Mouse (Mus musculus): ENCODE results near the gene Tshz3.

Tshz3 gene

DNA sequence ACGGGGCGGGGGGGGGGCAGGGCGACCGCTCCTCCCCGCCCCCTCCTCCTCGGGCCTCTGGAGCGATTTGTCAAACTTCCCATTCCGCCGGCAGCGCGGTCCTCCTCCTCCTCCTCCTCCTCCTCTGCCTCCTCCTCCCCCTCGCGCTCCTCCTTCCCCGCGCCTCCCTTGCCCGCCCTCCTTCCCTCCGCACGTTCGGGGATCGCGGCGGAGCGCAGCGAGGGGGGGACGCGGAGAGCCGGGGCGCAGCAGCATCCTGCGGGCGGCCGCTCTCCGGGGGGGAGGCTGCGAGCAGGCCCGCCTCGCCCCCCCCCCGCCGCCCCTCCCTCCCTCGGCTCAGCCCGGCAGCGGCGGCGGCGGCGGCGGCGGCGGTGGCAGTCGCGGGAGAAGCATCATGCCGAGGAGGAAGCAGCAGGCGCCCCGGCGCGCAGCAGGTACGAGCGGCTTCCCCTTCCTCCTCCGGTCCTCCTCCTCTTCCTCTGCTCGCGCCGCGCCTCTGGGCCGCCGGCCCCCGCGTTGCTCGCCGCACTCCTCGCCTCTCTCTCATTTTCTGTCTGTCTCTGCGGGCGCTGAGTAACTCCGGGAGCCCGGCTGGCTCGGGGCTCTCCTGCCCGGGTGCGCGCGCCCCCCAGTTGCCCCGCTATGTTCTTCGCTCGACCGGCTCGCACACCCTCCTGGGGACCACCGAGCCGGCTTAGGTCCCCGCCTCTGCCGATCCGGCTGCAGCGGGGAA lies at the start of gene Tshz3:
TSS of gene Tshz3 (plus strand) at position 263 of the 733 bp plus-strand sequence.
- no peak for DNase-seq (ENCODE audit: low read depth in 2 of 2, low spot score in 2 of 2)

DNA sequence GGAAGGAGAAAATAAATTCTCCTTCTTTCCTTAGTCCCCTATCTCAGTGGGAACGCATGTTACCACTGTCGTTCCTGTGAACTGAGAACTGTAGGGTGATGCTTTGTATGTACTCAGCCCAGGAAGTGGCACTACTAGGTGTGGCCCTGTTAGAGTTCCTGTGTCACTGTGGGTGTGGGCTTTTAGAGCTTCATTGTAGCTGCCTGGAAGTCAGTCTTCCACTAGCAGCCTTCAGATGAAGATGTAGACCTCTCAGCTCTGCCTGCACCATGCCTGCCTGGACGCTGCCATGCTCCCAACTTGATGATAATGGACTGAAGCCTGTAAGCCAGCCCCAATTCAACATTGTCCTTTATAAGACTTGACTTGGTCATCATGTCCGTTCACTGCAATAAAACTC lies 42.0 kb upstream of the Tshz3 start:
- no peak for DNase-seq (ENCODE audit: low read depth in 2 of 2, low spot score in 2 of 2)

DNA sequence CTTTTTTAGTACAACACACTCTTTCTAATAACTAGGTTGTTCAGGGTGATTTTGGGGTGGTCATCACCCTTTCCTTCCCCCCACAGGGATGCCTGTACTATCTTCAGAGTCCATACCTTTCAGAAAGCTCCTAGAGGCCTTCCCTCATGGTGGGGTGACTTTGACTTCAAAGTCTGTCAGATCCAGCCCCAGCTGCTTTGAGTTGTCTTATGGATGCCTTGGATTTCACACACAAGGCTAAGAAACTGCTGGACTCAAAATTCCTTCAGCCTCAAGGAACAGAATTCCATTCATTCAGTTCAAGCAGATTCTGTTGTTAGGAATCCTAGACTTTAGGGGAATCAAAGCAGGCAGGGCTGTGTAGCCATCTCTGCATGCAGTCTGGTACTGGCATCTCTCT lies 41.5 kb upstream of the Tshz3 start:
- no peak for DNase-seq (ENCODE audit: low read depth in 2 of 2, low spot score in 2 of 2)

DNA sequence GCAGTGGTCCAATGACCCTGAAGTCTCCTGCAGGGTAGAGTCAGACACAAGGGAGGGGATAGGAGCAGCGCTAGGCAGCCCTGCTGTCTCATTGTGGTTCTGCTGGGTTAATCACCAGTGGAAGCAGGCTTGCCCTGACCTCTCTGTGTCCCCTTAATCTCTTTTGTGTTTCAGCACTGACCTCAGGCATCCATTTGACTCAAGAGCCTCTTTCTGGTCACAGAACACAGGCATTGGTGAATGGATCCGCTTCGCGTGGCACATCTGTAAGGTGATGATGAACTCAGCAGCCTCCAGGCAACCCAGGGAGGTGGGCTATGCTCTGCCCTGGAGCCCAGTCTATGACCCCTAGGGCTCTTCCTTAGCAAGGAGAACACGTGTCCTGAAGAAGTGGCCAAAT lies 39.6 kb upstream of the Tshz3 start:
- DNase-seq (ENCODE audit: low read depth in 2 of 2, low spot score in 2 of 2): no peak

DNA sequence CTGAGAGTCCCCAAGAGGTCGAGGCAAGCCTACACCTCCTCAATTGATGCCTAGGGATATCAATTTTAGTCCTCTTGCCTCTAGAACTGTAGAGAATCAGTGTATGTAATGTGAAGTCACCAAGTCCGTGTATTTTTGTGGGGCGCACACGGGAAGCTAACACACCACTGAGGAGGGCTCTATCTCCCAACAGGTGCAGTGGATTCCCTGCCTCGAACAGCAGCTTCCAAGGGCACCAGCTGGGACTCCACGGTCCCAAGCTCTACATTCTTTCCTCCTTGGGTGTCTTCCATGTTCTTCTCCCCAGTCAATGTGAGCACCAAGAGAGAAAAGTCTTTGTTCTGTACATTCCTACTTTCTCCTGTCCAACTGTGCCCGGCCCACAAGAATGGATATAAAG lies 38.7 kb upstream of the Tshz3 start:
- DNase-seq (ENCODE audit: low read depth in 2 of 2, low spot score in 2 of 2): no peak

DNA sequence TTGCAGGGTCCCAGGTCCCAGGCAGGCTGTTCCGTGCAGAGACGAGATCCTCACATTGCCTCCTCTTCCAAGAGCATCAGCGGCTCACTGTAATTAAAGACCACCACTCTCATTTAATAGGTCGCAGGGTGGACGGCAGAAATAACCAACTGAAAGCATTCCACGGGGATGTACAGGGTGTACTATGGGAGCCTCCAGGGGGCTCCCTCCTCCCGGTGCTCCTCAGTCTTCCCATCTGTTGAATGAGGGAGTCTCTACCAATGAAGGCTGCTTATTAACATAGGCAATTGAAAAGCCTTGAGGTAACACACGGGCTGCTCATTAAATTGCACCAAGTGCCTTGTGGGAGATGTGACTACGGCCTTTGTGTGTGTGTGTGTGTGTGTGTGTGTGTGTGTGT lies 37.3 kb upstream of the Tshz3 start:
- no peak for DNase-seq (ENCODE audit: low read depth in 2 of 2, low spot score in 2 of 2)

DNA sequence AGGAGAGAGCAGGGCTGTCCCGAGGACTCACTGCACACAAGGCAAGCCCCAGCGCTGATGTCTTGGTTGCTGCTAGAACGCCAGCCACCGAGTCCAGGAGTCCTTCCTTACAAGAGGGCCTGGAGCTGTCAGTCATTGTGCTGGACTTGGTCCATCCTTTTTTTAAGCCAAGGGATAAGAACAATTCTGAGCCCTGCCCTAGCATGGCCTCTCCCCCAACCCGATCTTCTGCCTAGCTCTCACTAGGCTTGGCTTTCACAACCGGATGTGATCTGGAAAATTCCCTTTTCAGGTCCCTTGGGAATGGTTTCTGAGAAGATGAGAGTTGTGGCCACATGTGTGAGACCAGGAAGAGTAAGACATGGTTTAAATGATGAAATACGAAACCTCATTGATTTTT lies 34.5 kb upstream of the Tshz3 start:
- no peak for DNase-seq (ENCODE audit: low read depth in 2 of 2, low spot score in 2 of 2)

DNA sequence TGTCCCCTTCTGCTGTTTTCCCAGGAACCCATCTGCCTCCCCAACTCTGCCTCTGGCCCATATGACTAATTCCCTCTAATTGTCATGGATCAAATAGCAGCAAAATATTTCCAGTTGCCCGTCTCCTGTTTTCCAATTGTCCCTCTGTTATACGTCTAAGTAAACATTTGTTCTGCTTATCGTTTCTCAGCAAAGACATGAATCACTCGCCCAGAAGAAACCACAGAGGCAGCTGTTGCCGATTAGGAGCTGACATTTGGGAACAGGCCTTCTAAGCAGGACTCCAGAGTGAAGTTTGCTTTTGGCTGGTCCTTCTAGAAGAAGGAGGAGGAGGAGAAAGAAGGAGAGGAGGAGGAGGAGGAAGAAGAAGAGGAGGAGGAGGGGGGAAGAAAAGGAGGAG lies 30.2 kb upstream of the Tshz3 start:
- no peak for DNase-seq (ENCODE audit: low read depth in 2 of 2, low spot score in 2 of 2)

DNA sequence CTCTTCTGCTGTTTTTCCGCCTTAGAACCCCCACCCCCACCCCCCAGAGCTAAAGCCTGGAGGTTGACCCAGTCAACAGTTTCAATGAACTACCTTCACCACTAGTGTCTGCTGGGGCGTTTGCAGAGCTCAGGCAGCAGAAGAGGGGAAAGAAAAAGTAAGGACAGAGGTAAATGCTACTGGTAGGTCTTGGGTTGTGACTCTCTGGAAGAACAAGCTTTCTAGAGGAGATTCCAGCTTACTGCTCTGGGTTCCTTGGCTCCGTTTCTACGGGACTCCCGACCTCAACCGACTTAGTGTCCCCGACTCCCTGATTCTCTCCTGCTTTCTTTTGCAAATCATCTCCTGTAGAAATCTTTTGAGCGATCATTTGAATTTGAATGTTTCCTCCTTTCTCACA lies 19.9 kb upstream of the Tshz3 start:
- no peak for DNase-seq (ENCODE audit: low read depth in 2 of 2, low spot score in 2 of 2)

DNA sequence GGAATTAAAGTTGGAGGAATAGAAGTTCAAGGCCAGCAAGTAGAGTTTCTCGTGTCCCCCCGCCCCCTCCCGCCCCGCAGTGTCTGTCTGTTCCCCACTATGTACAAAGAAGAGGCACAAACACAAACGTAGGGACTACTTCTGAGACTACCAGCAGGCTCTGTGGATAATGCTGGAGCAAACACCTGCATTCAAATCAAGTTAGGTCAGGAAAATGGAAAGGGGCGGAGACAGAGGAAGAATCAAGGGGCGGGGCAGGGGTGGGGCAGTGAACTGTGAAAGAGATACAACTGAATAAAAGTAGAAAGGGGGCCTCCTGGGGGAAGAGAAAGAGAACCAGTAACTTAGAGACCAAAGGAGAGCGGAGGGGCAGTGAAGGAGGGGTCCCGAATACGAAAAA lies 19.4 kb upstream of the Tshz3 start:
- DNase-seq (ENCODE audit: low read depth in 2 of 2, low spot score in 2 of 2): no peak

DNA sequence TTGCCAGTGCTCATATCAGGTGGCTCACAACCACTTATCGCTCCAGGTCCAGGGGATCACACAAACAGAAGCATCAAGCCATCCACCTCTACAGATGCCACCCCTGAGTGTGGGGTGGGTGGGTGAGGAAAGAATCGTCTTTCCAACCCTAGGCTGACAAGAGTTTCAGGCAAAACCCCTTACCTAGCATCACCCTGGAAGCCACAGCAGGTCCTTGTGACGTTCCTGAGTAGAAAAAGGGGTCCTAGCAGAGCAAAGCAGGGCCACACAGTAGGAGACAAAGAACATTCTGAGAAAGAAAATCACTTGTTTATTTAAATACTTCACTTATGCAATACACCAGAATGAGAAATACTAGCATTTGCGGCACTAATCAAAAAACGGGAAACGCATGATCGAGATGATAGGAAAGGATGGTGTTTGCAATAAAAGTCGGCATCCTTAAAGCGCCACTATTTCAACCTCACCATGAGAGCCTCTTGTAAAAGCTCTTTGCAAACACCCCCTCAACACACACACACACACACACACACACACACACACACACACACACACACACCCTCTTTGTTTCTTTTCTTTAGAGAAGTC lies 18.8 kb upstream of the Tshz3 start:
- no peak for DNase-seq (ENCODE audit: low read depth in 2 of 2, low spot score in 2 of 2)

DNA sequence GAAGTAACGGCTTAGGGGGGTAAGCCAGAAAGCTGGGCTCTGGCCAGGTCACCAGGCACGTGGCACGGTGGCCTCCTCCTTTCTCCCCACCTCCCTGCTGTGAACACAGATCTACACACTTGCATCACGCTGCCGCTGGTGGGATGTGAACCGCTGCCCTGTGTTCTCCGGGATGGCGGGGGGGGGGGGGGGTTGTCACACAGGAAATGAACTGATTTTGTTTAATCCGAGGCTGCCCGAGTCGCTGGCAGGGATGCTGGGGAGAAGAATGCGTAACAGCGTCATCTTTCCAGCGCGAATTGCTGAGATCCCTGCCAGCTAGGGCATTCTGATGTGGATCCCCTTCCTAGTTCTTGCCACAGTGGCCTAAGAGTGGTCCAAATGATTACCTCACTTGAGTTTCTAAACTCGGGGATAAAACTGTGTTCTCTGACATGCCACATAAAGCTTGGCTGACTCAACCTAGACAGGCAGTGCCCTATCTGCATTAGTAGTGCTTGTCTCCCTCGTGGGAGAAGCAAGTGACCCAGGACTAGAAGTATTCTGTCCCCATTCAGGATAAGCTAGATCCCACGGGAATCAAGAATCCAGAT lies 18.0 kb upstream of the Tshz3 start:
- DNase-seq (ENCODE audit: low read depth in 2 of 2, low spot score in 2 of 2): no peak

DNA sequence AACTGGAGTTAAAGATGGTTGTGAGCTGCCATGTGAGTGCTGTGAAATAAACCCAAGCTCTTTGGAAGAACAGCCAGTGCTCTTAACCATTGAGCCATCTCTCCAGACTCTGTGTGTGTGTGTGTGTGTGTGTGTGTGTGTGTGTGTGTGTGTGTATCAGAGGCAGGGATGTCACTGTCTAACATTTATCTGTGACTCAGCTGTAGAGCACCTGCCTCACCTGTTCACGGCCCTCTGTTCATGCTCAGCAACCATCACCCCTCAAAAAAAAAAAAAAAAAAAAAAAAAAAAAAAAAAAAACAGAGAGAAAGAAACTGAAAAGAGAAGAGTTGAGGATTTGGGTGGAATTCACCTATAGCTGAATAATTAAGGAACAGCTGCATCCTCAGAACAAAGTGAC lies 10.4 kb upstream of the Tshz3 start:
- DNase-seq (ENCODE audit: low read depth in 2 of 2, low spot score in 2 of 2): no peak

DNA sequence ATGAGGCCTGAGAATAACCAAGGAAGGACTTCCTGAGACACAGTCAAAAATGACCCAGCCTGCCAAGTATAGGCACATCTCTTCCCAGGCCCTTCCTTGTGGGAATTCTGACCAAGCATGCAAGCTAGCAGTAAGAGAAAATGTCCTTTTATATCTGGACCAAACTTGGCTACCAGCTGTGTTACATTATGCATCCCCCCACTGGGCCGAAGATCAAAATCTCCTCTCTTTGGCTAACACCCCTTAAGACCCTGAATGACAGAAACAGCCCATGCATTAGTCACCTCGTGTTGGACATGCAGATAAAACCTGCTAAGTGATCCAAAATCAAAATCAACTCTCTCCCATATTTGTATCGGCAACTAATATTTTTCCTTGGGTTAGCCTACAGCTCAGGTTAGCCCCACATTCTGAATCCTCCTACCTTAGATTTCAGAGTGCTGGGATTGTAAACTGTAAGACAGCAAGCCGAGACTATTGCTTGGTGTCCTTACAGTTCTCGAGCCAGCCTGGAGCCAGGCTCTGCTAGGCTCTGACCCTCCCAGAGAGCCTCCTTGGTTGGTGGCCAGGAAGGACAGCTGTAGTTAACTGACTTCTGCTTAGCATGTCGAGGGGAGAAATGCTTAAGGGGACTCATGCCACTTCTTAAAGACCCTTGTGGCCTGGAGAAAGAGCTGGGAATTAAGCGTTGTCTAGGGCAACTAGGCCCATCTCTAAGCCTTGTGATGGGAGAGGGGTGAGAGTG lies 8.7 kb upstream of the Tshz3 start:
- DNase-seq (ENCODE audit: low read depth in 2 of 2, low spot score in 2 of 2): no peak

DNA sequence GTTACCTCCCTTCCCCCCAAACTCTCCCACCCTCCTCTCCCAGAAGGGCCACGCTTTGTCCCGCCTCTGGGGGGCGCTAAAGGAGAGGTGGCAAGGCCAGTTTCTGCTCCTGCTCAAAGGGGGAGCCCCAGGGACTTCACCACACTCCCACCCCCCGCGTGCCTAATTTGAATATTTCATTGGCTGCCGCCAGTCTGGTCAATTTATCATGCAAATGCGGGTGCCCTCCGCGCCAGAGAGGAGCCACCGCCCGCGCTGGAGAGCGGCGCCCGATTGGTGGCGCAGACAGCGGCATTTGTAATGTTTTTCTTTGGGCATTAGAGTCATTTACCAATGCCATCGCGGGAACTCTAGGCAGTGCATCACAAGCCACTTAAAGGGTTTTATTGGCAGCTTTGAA lies 7.4 kb upstream of the Tshz3 start:
- no peak for DNase-seq (ENCODE audit: low read depth in 2 of 2, low spot score in 2 of 2)

DNA sequence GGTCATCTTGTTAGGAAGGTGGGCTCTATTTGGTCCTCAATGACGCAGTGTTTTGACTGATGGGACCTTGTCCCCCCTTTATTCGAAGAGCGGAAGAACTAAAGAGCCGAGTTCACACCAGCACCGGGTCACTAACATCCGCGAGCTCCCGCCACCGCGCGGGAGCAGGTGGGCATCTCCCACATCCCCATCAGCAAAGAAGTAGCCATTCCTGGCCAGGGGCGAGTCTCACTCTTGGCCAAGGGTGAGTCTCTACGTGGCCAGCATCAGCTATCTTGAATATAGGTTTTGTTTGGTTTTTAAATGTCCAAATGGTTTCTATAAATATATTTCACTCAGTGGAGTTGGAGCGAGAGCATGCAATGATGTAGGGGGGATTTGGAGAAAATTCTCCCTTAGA lies 6.3 kb upstream of the Tshz3 start:
- DNase-seq (ENCODE audit: low read depth in 2 of 2, low spot score in 2 of 2): no peak

DNA sequence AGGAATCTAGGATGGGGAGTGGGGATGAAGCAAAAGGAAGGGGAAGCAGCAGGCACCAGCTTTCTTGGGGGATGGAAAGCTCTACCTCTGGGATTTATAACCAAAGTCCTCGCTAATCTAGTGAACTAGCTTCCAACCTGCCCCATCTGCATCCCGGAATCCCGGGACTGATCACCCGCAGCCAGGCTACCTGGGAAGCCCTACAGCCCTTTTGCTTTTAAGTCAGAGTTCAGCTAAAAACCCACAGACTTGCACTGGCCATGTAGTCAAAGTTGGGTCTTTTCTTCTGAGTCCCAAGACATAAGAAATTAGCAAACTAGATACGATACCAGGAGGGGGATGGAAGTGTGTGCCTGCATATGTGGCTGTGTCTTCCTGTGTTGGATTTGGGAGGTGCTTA lies 5.5 kb upstream of the Tshz3 start:
- DNase-seq (ENCODE audit: low read depth in 2 of 2, low spot score in 2 of 2): no peak

DNA sequence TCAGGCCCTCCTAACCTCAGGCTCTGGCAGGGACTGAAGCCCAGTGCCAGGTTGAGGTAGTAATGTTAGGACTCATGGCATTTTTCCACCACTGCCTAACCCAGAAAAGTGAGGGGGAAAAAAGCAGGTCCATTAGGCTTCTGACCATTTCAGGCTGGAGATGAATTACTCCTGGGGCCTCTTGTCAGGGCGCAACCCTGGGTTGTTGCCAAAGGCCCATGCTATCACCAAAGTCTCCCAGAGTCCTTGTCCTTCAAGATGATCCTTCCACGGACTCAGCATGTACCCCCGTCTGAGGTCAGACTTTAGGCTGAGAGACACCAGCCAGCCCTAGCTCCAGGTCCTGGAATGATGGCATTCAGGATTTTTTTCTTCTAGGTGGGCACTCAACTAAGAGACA lies 4.8 kb upstream of the Tshz3 start:
- DNase-seq (ENCODE audit: low read depth in 2 of 2, low spot score in 2 of 2): no peak

DNA sequence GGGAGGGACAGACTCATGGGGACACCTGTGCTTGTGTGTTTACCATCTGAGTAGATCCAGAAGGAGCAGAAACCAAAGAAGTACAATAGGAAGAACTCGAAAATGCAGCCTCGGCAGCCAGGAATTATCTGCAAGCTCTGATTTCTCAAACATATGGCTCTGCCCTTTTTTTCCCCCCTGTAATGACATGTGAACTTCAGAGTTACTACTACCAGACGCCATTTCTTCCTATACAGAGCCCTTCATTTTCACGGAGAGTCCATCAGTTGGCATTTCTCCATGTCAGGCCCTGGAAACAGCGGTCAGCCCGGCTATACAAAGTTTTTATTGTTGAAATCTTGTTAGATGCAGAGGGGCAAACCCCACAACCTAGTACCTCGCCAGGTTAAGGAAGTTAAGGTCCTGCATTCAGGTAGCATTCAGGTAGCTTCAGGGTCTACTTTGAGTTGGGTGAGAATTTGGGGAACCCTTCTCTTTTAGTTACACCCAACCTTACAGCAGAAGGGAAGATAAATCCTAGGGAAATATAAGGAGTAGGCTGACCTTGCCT lies 3.2 kb upstream of the Tshz3 start:
- no peak for DNase-seq (ENCODE audit: low read depth in 2 of 2, low spot score in 2 of 2)

DNA sequence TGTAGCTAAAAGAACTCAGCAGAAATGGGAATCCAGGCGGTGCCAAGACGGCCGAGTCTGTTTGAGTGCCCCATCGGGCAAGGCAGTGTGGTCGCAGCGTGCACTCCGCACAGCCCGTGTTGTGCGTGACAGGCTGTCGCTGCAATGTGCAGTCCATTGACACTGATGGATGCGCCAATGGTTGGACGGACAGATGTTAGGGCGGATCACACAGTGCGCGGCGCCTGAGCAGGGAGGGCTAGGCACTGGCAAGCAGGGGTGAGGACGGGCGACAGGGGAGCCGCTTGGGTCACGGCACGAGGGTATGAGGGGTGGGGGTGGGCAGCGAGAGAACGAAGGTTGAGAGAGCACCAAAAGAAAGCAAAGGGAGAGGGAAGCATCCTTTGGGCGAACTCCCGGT lies 2.6 kb upstream of the Tshz3 start:
- DNase-seq (ENCODE audit: low read depth in 2 of 2, low spot score in 2 of 2): no peak

DNA sequence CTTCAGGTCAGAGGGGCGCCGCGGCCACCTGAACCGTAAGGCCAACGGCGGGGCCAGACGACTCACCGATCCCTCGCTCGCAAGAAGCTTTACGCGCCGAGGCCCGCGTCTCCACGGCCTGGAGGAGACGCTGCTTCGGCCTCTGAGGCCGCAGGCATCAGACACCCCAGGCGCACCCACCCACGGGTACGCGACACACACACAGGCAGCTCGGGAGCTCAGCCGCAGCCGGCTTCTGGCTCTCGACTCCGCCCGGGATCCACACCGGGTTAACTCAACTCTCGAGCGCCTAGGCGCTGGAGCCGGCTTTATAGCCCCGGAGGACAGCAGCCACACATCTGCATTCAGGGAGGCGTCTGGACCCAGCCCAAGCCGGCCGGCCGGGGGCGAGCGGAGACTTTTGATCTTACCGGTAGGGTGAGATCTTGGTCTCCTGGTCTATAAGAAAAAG lies 2.1 kb upstream of the Tshz3 start:
- DNase-seq (ENCODE audit: low read depth in 2 of 2, low spot score in 2 of 2): no peak
